Mouse (Mus musculus) limb, embryonic 14.5 days (tissue): ENCODE measurements at regions not wholly inside any gene's neighbourhood (a gene's known extent, or its start where the extent isn't known, plus 50 kb on each side); places are given as distances from the start of the nearest gene placed in this dataset.

Source experiments
- ATAC-seq: fragments of 200-750 bp; cut with Nextera tagmentation; 2 replicates; pipeline ENCODE4 v1.8.0; 2017; ENCODE audit warnings: low read depth, moderate number of reproducible peaks, moderate TSS enrichment; ENCODE audit not compliant: low FRiP score
- DNase-seq: peaks from one replicate; pipeline ENCODE4 v3.0.0-alpha.2; 2015; ENCODE audit warnings: low spot score
- H3K27ac ChIP-seq: fragments of 300-500 bp; sonication (generic); replicated peaks from 2 replicates; pipeline ENCODE4 v1.5.1; 2014; ENCODE audit warnings: low read depth, mild to moderate bottlenecking, low read length, moderate library complexity, mixed read lengths
- H3K27me3 ChIP-seq: fragments of 300-500 bp; sonication (generic); 2 replicates; pipeline ENCODE4 v1.6.1; 2014; ENCODE audit warnings: low read length, mixed read lengths; ENCODE audit not compliant: control insufficient read depth, insufficient read depth
- H3K36me3 ChIP-seq: fragments of 300-500 bp; sonication (generic); 2 replicates; pipeline ENCODE4 v1.6.1; 2014; ENCODE audit warnings: mild to moderate bottlenecking, low read length, moderate library complexity, mixed read lengths; ENCODE audit not compliant: control insufficient read depth, insufficient read depth
- H3K4me1 ChIP-seq: fragments of 300-500 bp; sonication (generic); 2 replicates; pipeline ENCODE4 v1.6.1; 2014; ENCODE audit warnings: antibody characterized with exemption, low read length, mixed read lengths; ENCODE audit not compliant: control insufficient read depth, insufficient read depth
- H3K4me2 ChIP-seq: fragments of 300-500 bp; sonication (generic); replicated peaks from 2 replicates; pipeline ENCODE4 v1.6.1; 2014; ENCODE audit warnings: low read depth, mild to moderate bottlenecking, low read length, moderate library complexity; ENCODE audit not compliant: severe bottlenecking
- H3K4me3 ChIP-seq: fragments of 300-500 bp; sonication (generic); replicated peaks from 2 replicates; pipeline ENCODE4 v1.5.1; 2014; ENCODE audit warnings: low read length
- H3K9ac ChIP-seq: fragments of 300-500 bp; sonication (generic); 2 replicates; pipeline ENCODE4 v1.6.1; 2014; ENCODE audit warnings: mild to moderate bottlenecking, low read depth, low read length, moderate library complexity; ENCODE audit not compliant: severe bottlenecking
- H3K9me3 ChIP-seq: fragments of 300-500 bp; sonication (generic); 2 replicates; pipeline ENCODE4 v1.6.1; 2016; ENCODE audit warnings: low read length; ENCODE audit not compliant: control insufficient read depth
- POLR2A ChIP-seq: fragments of 200-500 bp; IDR thresholded peaks from 2 replicates; pipeline ENCODE4 v1.8.0; 2012; ENCODE audit warnings: inconsistent platforms, mild to moderate bottlenecking, moderate library complexity, borderline replicate concordance; ENCODE audit not compliant: insufficient read depth, insufficient read length; ENCODE audit errors: extremely low read depth
- WGBS: fragments of 180-500 bp; shearing (Covaris S2); extraction: QIAGEN DNeasy Blood & Tissue Kit; methylation state at CpG from one replicate; pipeline ENCODE4 v1.1.7; 2014; 5-methylcytosine and 5-hydroxymethylcytosine counted together

- Histone ChIP-seq H3K27me3 (no peaks in the 10 kb centered on the region), H3K36me3 (no peaks in the 10 kb centered on the region), H3K9ac (no peak overlapping the region), H3K27ac (no peak overlapping the region), H3K4me2 (no peak overlapping the region), H3K9me3 (no peaks in the 10 kb centered on the region), H3K4me3 (no peak overlapping the region), H3K4me1 (no peaks in the 10 kb centered on the region)
- DNase-seq (no peak), ATAC-seq (no peak)
- no peak for TF ChIP-seq POLR2A
- WGBS = 49% methylated on average over 7 of the region's 7 CpGs
Observed at GRCm38 (mm10) chrX:12490957-12491356, 96.6 kb upstream of the Atp6ap2 start.

- H3K27ac ChIP-seq = no peak overlapping the region
- no peak overlapping the region for H3K9ac ChIP-seq
- no peaks in the 10 kb centered on the region for H3K36me3 ChIP-seq
- no peaks in the 10 kb centered on the region for H3K4me1 ChIP-seq
- no peak for TF ChIP-seq POLR2A
- H3K4me2 ChIP-seq = no peak overlapping the region
- WGBS = 54% methylated on average over 5 of the region's 5 CpGs
- H3K4me3 ChIP-seq = no peak overlapping the region
- H3K9me3 ChIP-seq = no peaks in the 10 kb centered on the region
- DNase-seq = peak; percentile 20
- ATAC-seq = no peak
- H3K27me3 ChIP-seq = no peaks in the 10 kb centered on the region
Observed at GRCm38 (mm10) chrX:12493216-12493615, 94.4 kb upstream of the Atp6ap2 start.

- no peaks in the 10 kb centered on the region for H3K36me3 ChIP-seq
- no peaks in the 10 kb centered on the region for H3K27me3 ChIP-seq
- H3K9ac ChIP-seq = no peak overlapping the region
- ATAC-seq (no peak), DNase-seq (no peak)
- no peak for TF ChIP-seq POLR2A
- H3K4me3 ChIP-seq = no peak overlapping the region
- H3K4me1 ChIP-seq = no peaks in the 10 kb centered on the region
- H3K4me2 ChIP-seq = no peak overlapping the region
- H3K9me3 ChIP-seq = no peaks in the 10 kb centered on the region
- H3K27ac ChIP-seq = no peak overlapping the region
- 68% methylated on average over 2 of the region's 3 CpGs for WGBS
Observed at GRCm38 (mm10) chrX:12493916-12494315, 93.7 kb upstream of the Atp6ap2 start.

- ATAC-seq (no peak), DNase-seq (no peak)
- Histone ChIP-seq H3K27me3 (no peaks in the 10 kb centered on the region), H3K4me1 (no peaks in the 10 kb centered on the region), H3K4me2 (no peak overlapping the region), H3K36me3 (no peaks in the 10 kb centered on the region), H3K4me3 (no peak overlapping the region), H3K9me3 (no peaks in the 10 kb centered on the region), H3K27ac (no peak overlapping the region), H3K9ac (no peak overlapping the region)
- TF ChIP-seq POLR2A = no peak
- 84% methylated on average over 6 of the region's 6 CpGs for WGBS
Observed at GRCm38 (mm10) chrX:12494535-12494934, 93.1 kb upstream of the Atp6ap2 start.

- no peak for TF ChIP-seq POLR2A
- ATAC-seq (no peak), DNase-seq (no peak)
- 81% methylated on average over 3 of the region's 3 CpGs for WGBS
- no peaks in the 10 kb centered on the region for H3K27me3 ChIP-seq
- H3K4me2 ChIP-seq = no peak overlapping the region
- H3K27ac ChIP-seq = no peak overlapping the region
- no peaks in the 10 kb centered on the region for H3K36me3 ChIP-seq
- H3K9ac ChIP-seq = no peak overlapping the region
- H3K4me3 ChIP-seq = no peak overlapping the region
- H3K4me1 ChIP-seq = no peaks in the 10 kb centered on the region
- H3K9me3 ChIP-seq = no peaks in the 10 kb centered on the region
Observed at GRCm38 (mm10) chrX:12500601-12501000, 87.0 kb upstream of the Atp6ap2 start.

- ATAC-seq (no peak), DNase-seq (no peak)
- H3K4me2 ChIP-seq = no peak overlapping the region
- no peak overlapping the region for H3K4me3 ChIP-seq
- H3K9ac ChIP-seq = no peak overlapping the region
- no peaks in the 10 kb centered on the region for H3K9me3 ChIP-seq
- WGBS = 80% methylated on average over 4 of the region's 4 CpGs
- no peaks in the 10 kb centered on the region for H3K27me3 ChIP-seq
- H3K27ac ChIP-seq = no peak overlapping the region
- H3K4me1 ChIP-seq = no peaks in the 10 kb centered on the region
- no peaks in the 10 kb centered on the region for H3K36me3 ChIP-seq
- TF ChIP-seq POLR2A = no peak
Observed at GRCm38 (mm10) chrX:12502364-12502763, 85.2 kb upstream of the Atp6ap2 start.
